Mouse (Mus musculus): Measurements from ENCODE around the gene Mto1. TPM values are rescaled to one million over a fixed set of nuclear protein-coding genes. Genes with fewer than 3 reads are reported as not detected.
"Not testable (repeated sequence)": the region's sequence is repeated elsewhere in the genome, so short reads cannot be mapped to it uniquely, and the experiment has no call there.

Mto1 gene
- polyA plus RNA-seq, 1 experiment, result 5.6 TPM

GRCm38 (mm10) chr9:78474771-78475382 lies 26.9 kb downstream of the Mto1 start:
- Histone ChIP-seq H3K36me3 (replicated peaks; ENCODE audit: low read length) (peaks cover 85% of the 10 kb centered on the region), H3K27me3 (replicated peaks) (no peaks in the 10 kb centered on the region)
- no peak for TF ChIP-seq GATA1 (IDR thresholded peaks at IDR 0.05; ENCODE audit: borderline replicate concordance, low read length)
- TF ChIP-seq FLI1 (IDR thresholded peaks at IDR 0.05; ENCODE audit: low read length), result no peak

GRCm38 (mm10) chr9:78475383-78475780 lies 27.4 kb downstream of the Mto1 start:
- Histone ChIP-seq H3K4me3 (replicated peaks) (no peak overlapping the region), H3K4me1 (peaks cover 14% of the 10 kb centered on the region; the same call in 1 of the 2 replicates), H3K9me3 (no peaks in the 10 kb centered on the region), H3K27me3 (replicated peaks) (no peaks in the 10 kb centered on the region), H3K36me3 (replicated peaks; ENCODE audit: low read length) (peaks cover 85% of the 10 kb centered on the region)
- TF ChIP-seq GATA1 (IDR thresholded peaks at IDR 0.05; ENCODE audit: borderline replicate concordance, low read length), result no peak
- TF ChIP-seq FLI1 (IDR thresholded peaks at IDR 0.05; ENCODE audit: low read length), result no peak

More at GRCm38 (mm10) chr9:78474771-78475382, 26.9 kb downstream of the Mto1 start:
- no peaks in the 10 kb centered on the region for H3K9me3 ChIP-seq
- H3K4me1 ChIP-seq, result peaks cover 14% of the 10 kb centered on the region; the same call in 1 of the 2 replicates
- no peak overlapping the region for H3K4me3 ChIP-seq (replicated peaks)

- Histone ChIP-seq H3K4me1 (peaks cover 14% of the 10 kb centered on the region; the same call in 1 of the 2 replicates), H3K27me3 (replicated peaks) (no peaks in the 10 kb centered on the region), H3K9me3 (no peaks in the 10 kb centered on the region), H3K36me3 (replicated peaks; ENCODE audit: low read length) (peaks cover 82% of the 10 kb centered on the region), H3K4me3 (replicated peaks) (no peak overlapping the region)
- TF ChIP-seq GATA1 (IDR thresholded peaks at IDR 0.05; ENCODE audit: borderline replicate concordance, low read length) (no peak), FLI1 (IDR thresholded peaks at IDR 0.05; ENCODE audit: low read length) (no peak)
These were observed 27.9 kb downstream of the Mto1 start for GRCm38 (mm10) chr9:78475873-78476272.

- H3K4me1 ChIP-seq, result peaks cover 14% of the 10 kb centered on the region; the same call in 1 of the 2 replicates
- H3K36me3 ChIP-seq (replicated peaks; ENCODE audit: low read length), result peaks cover 77% of the 10 kb centered on the region
- TF ChIP-seq FLI1 (IDR thresholded peaks at IDR 0.05; ENCODE audit: low read length) (no peak), GATA1 (IDR thresholded peaks at IDR 0.05; ENCODE audit: borderline replicate concordance, low read length) (no peak)
- H3K9me3 ChIP-seq, result no peaks in the 10 kb centered on the region
- no peaks in the 10 kb centered on the region for H3K27me3 ChIP-seq (replicated peaks)
- H3K4me3 ChIP-seq (replicated peaks), result no peak overlapping the region
These were observed 28.6 kb downstream of the Mto1 start for GRCm38 (mm10) chr9:78476531-78477020.

GRCm38 (mm10) chr9:78477021-78477551 lies 29.1 kb downstream of the Mto1 start:
- Histone ChIP-seq H3K27me3 (replicated peaks) (no peaks in the 10 kb centered on the region), H3K4me1 (peaks cover 17% of the 10 kb centered on the region), H3K36me3 (replicated peaks; ENCODE audit: low read length) (peaks cover 75% of the 10 kb centered on the region), H3K9me3 (no peaks in the 10 kb centered on the region), H3K4me3 (replicated peaks) (no peak overlapping the region)
- TF ChIP-seq FLI1 (IDR thresholded peaks at IDR 0.05; ENCODE audit: low read length), result no peak
- no peak for TF ChIP-seq GATA1 (IDR thresholded peaks at IDR 0.05; ENCODE audit: borderline replicate concordance, low read length)

GRCm38 (mm10) chr9:78478009-78478605 lies 30.1 kb downstream of the Mto1 start:
- H3K36me3 ChIP-seq (replicated peaks; ENCODE audit: low read length), result peaks cover 65% of the 10 kb centered on the region
- H3K4me1 ChIP-seq, result peaks cover 22% of the 10 kb centered on the region
- not testable (repeated sequence) for H3K27me3 ChIP-seq (replicated peaks); H3K4me3 ChIP-seq (replicated peaks); H3K9me3 ChIP-seq

GRCm38 (mm10) chr9:78479308-78479707 lies 31.3 kb downstream of the Mto1 start:
- Histone ChIP-seq H3K4me1 (peaks cover 22% of the 10 kb centered on the region), H3K36me3 (replicated peaks; ENCODE audit: low read length) (peaks cover 53% of the 10 kb centered on the region)
- H3K27me3 ChIP-seq (replicated peaks); H3K4me3 ChIP-seq (replicated peaks); H3K9me3 ChIP-seq: not testable (repeated sequence)

- not testable (repeated sequence) for H3K27me3 ChIP-seq (replicated peaks); H3K9me3 ChIP-seq
- peaks cover 44% of the 10 kb centered on the region for H3K36me3 ChIP-seq (replicated peaks; ENCODE audit: low read length)
- H3K4me1 ChIP-seq, result peaks cover 22% of the 10 kb centered on the region
- peak overlapping the region; percentile 99 for H3K4me3 ChIP-seq (replicated peaks)
These were observed 32.2 kb downstream of the Mto1 start for GRCm38 (mm10) chr9:78480227-78480626.

- TF ChIP-seq FLI1 (IDR thresholded peaks at IDR 0.05; ENCODE audit: low read length), result no peak
- no peak for TF ChIP-seq GATA1 (IDR thresholded peaks at IDR 0.05; ENCODE audit: borderline replicate concordance, low read length)
- H3K9me3 ChIP-seq, result no peaks in the 10 kb centered on the region
- H3K27me3 ChIP-seq (replicated peaks), result no peaks in the 10 kb centered on the region
- peak overlapping the region; percentile 99 for H3K4me3 ChIP-seq (replicated peaks)
- H3K36me3 ChIP-seq (replicated peaks; ENCODE audit: low read length), result peaks cover 41% of the 10 kb centered on the region
- H3K4me1 ChIP-seq, result peaks cover 22% of the 10 kb centered on the region
These were observed 32.8 kb downstream of the Mto1 start for GRCm38 (mm10) chr9:78480706-78481358.
